Mouse (Mus musculus): Measurements from ENCODE around the gene Plvap. TPM values are rescaled to one million over a fixed set of nuclear protein-coding genes. Genes with fewer than 3 reads are reported as not detected.

Gene Plvap
- polyA plus RNA-seq, 1 experiment from 2014 or later = 59.4 TPM

DNA sequence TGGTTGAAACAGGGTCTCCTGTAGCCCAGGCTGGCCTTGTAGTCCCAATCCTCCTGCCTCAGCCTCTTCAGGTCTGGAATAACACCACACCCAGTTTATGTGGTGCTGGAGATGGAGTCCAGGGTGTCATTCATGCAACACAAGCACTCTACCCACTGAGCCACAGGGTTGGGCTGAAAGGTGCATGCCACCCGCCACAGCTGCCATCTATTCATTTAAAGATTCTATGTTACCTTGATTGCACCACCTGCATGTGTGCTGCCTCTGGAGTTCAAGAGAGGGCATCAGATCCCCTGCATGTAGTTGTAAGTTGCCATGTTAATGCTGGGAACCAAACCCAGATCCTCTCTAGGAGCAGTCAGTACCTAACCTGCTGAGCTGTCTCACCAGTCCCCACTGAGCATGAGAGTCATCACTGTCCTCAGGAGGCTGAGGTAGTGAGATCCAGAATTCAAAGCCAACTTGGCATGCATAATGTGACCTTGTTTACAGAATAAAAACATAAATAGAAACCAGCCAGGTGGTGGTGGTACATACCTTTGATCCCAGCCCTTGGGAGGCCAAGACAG is 14.4 kb downstream of the Plvap start:
- Histone ChIP-seq H3K4me3 (no peak overlapping the region), H3K27me3 (no peaks in the 10 kb centered on the region), H3K9ac (no peak overlapping the region), H3K36me3 (peaks cover 25% of the 10 kb centered on the region), H3K4me2 (replicated peaks) (no peak overlapping the region), H3K4me1 (peaks cover 34% of the 10 kb centered on the region), H3K9me3 (no peaks in the 10 kb centered on the region), H3K27ac (no peak overlapping the region)
- WGBS = 91% methylated on average over 1 of the region's 1 CpGs
- ATAC-seq (ENCODE audit: low FRiP score, low read depth) = no peak

DNA sequence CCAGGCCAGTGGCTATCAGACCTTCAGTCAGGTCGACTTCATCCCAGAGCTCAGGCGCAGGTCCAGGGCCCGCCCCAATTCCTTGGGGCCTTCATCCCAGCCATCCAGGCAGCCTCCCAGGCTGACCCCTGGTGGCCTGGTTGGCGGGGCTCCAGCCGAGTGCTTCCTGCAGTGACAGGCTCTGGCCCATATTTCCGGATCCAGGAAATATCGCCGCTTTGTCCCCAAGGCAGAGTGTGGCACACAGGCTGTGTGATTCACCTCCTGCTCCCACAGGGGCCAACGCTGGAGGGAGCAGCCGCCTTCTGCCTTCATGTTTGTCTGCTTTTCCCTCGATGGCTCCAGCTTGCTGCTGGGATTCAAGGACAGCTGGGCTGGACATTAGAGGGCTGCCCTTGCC is 15.1 kb downstream of the Plvap start:
- Histone ChIP-seq H3K4me2 (replicated peaks) (no peak overlapping the region), H3K9ac (0 out of 2 replicates have a peak overlapping the region, but pooled peaks have one; percentile 19), H3K9me3 (no peaks in the 10 kb centered on the region), H3K36me3 (peaks cover 32% of the 10 kb centered on the region), H3K4me3 (no peak overlapping the region), H3K4me1 (peaks cover 34% of the 10 kb centered on the region), H3K27me3 (no peaks in the 10 kb centered on the region), H3K27ac (no peak overlapping the region; the same call in 1 of the 2 replicates)
- no peak for ATAC-seq (ENCODE audit: low FRiP score, low read depth)
- 28% methylated on average over 11 of the region's 11 CpGs for WGBS

- Histone ChIP-seq H3K36me3 (peaks cover 39% of the 10 kb centered on the region), H3K4me2 (replicated peaks) (no peak overlapping the region), H3K27ac (peak overlapping the region; percentile 10; the same call in 1 of the 2 replicates), H3K4me3 (no peak overlapping the region), H3K4me1 (peaks cover 34% of the 10 kb centered on the region), H3K9me3 (no peaks in the 10 kb centered on the region), H3K9ac (no peak overlapping the region), H3K27me3 (no peaks in the 10 kb centered on the region)
- no peak for ATAC-seq (ENCODE audit: low FRiP score, low read depth)
- WGBS = 91% methylated on average over 5 of the region's 5 CpGs
These were observed 15.7 kb downstream of the Plvap start for GRCm38 (mm10) chr8:71495811-71496210.

- H3K4me1 ChIP-seq = peaks cover 34% of the 10 kb centered on the region
- peaks cover 47% of the 10 kb centered on the region for H3K36me3 ChIP-seq
- ATAC-seq (ENCODE audit: low FRiP score, low read depth) = peak; percentile 26
- no peaks in the 10 kb centered on the region for H3K27me3 ChIP-seq
- no peaks in the 10 kb centered on the region for H3K9me3 ChIP-seq
- no peak overlapping the region for H3K27ac ChIP-seq
- H3K4me3 ChIP-seq = no peak overlapping the region
- peak overlapping the region; percentile 41 for H3K4me2 ChIP-seq (replicated peaks)
- peak overlapping the region; percentile 39; the same call in 1 of the 2 replicates for H3K9ac ChIP-seq
- 23% methylated on average over 16 of the region's 16 CpGs for WGBS
These were observed 16.5 kb downstream of the Plvap start for GRCm38 (mm10) chr8:71495039-71495438.

DNA sequence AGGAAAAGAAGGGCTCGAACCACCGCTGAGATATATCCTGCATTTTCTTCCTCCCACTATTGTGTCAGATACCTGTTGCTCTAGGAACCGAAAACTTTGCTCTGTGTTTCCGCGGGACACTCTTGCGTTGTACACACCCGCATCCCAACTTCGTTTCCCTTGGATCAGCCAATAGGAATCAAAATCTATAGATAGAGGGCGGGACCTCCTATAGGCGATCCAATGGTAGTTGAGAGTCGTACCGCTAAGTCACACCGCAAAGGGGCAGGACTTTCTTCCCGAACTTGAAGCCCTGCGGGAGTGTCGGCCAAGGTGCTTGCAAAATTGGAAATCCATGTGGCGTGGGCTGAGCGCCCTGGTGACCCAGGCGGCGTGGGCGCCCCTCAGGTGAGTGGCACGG is 23.1 kb downstream of the Plvap start:
- under 1% methylated on average over 22 of the region's 22 CpGs for WGBS
- Histone ChIP-seq H3K4me2 (replicated peaks) (peak overlapping the region; percentile 100), H3K27ac (peak overlapping the region; percentile 88), H3K9me3 (no peaks in the 10 kb centered on the region), H3K36me3 (peaks cover 46% of the 10 kb centered on the region), H3K4me3 (peak overlapping the region; percentile 85), H3K4me1 (peaks cover 35% of the 10 kb centered on the region), H3K9ac (peak overlapping the region; percentile 91), H3K27me3 (no peaks in the 10 kb centered on the region)
- peak; percentile 87 for ATAC-seq (ENCODE audit: low FRiP score, low read depth)

DNA sequence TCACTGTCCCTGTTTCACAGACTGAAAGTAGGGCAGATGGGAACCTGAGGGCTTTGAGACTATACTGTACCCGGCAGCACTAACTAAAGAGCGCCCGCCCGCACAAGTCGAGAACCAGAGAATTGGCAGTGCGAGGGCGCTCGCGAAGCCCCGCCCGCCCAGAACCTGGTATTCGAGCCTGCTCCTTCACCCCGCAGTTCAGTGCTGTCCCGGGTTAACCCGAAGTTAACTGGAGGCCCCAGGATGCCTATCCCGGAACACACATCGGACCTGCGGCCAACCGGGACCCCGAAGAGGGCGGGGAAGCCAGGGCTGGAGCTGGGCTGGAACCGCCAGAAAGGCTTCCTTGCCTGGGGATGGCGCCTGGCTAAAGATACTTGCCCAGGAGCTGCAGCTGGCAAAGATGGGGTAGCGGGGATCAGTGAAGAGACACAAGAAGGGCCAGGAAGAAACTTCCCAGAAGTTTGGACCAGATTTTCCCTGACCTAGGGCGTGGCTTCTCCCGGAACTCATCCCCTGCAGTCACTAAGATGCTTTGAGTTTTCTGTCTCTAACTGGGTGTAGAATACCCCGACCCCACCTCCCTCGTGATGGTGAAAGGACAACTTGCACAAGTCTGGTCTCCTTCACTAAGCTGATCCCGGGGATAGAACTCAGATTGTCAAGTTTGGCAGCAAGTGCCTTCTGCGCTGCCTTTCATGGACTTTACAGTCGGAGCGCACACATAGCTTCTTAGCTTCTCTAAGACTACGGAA is 23.7 kb downstream of the Plvap start, which contains the start of gene Gtpbp3:
Gene Gtpbp3, plus strand, starts transcription at position 413 of the 755 bp plus-strand sequence.
- Histone ChIP-seq H3K9ac (peak within 1 kb of the TSS; percentile 91), H3K27me3 (no peaks in the 10 kb centered on the region), H3K4me1 (peaks cover 35% of the 10 kb centered on the region), H3K4me3 (peak within 1 kb of the TSS; percentile 85), H3K4me2 (replicated peaks) (peak within 1 kb of the TSS; percentile 100), H3K27ac (peak within 1 kb of the TSS; percentile 88), H3K9me3 (no peaks in the 10 kb centered on the region), H3K36me3 (peaks cover 46% of the 10 kb centered on the region)
- WGBS = under 1% methylated on average over 33 of the region's 33 CpGs
- ATAC-seq (ENCODE audit: low FRiP score, low read depth) = peak; percentile 39

GRCm38 (mm10) chr8:71486136-71486529 is 25.4 kb downstream of the Plvap start:
- H3K27me3 ChIP-seq = no peaks in the 10 kb centered on the region
- no peak for ATAC-seq (ENCODE audit: low FRiP score, low read depth)
- peaks cover 35% of the 10 kb centered on the region for H3K4me1 ChIP-seq
- WGBS = 22% methylated on average over 7 of the region's 7 CpGs
- peak overlapping the region; percentile 74 for H3K4me3 ChIP-seq
- H3K36me3 ChIP-seq = peaks cover 43% of the 10 kb centered on the region
- no peaks in the 10 kb centered on the region for H3K9me3 ChIP-seq
- H3K4me2 ChIP-seq (replicated peaks) = peak overlapping the region; percentile 93
- H3K9ac ChIP-seq = no peak overlapping the region
- no peak overlapping the region; the same call in 1 of the 2 replicates for H3K27ac ChIP-seq

DNA sequence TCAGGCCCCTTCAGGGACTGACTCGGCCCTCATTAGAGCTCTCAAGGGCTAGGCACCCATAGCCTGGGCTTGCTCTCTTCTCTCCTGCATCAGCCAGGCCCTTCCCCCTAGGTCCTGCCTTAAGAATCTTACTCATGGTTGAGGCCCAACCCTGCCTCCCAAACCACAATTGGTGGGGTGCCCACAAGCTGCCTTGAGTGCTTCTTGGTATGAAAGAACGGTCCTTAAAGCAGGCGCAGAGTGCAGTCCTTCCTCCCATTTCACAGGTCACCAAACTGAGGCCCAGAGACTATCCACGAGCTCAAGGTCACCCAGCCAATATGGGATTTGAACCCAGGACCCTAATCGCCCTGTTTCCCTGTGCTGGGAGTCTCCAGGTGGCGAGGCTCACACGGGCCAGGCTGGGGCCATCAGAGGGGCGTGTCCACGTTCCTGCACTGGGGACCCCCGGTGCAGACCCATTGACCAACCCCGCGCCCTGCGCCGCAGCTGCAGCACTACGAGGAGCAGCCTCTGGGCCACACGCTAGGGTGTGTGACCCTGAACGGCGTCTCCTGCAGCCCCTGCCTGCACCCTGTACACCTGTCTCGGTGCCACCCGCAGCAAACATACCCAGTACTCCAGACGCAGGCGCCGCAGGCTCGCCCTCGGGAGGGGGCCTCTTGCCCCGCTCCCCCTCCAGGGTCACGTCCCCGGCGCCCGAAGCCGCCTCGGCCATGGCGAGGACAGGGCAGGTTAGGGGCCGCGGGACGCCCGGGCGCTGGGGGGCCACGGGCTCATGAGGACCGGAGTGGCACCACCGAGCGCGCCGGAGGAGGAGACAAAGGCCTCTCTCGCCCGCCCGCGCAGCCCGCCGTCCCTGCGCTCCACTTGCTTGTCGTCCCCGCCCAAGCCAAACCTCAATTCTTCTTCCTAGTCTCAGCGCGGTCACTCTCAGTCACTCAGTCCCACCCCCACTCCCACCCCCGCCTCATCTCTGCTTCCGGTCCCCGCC is 26.1 kb downstream of the Plvap start, which contains the start of gene Ano8:
Gene Ano8, minus strand, starts transcription at position 822 of the 994 bp plus-strand sequence.
- Histone ChIP-seq H3K9ac (peak within 1 kb of the TSS; percentile 90), H3K27me3 (no peaks in the 10 kb centered on the region), H3K36me3 (peaks cover 43% of the 10 kb centered on the region), H3K27ac (peak within 1 kb of the TSS; percentile 61; the same call in 1 of the 2 replicates), H3K4me2 (replicated peaks) (peak within 1 kb of the TSS; percentile 93), H3K4me1 (peaks cover 35% of the 10 kb centered on the region), H3K4me3 (peak within 1 kb of the TSS; percentile 74), H3K9me3 (no peaks in the 10 kb centered on the region)
- ATAC-seq (ENCODE audit: low FRiP score, low read depth) = peak; percentile 68
- WGBS = 5% methylated on average over 54 of the region's 58 CpGs

GRCm38 (mm10) chr8:71484736-71485135 is 26.8 kb downstream of the Plvap start:
- no peak for ATAC-seq (ENCODE audit: low FRiP score, low read depth)
- Histone ChIP-seq H3K9ac (peak overlapping the region; percentile 90; the same call in 1 of the 2 replicates), H3K4me1 (peaks cover 32% of the 10 kb centered on the region), H3K4me2 (replicated peaks) (peak overlapping the region; percentile 93), H3K4me3 (peak overlapping the region; percentile 74), H3K36me3 (peaks cover 44% of the 10 kb centered on the region), H3K9me3 (no peaks in the 10 kb centered on the region), H3K27ac (no peak overlapping the region), H3K27me3 (no peaks in the 10 kb centered on the region)
- WGBS = 93% methylated on average over 19 of the region's 19 CpGs

- peak overlapping the region; percentile 93; the same call in 1 of the 2 replicates for H3K4me2 ChIP-seq (replicated peaks)
- WGBS = 42% methylated on average over 8 of the region's 8 CpGs
- H3K27ac ChIP-seq = no peak overlapping the region
- H3K4me1 ChIP-seq = peaks cover 24% of the 10 kb centered on the region
- peaks cover 52% of the 10 kb centered on the region for H3K36me3 ChIP-seq
- H3K27me3 ChIP-seq = no peaks in the 10 kb centered on the region
- no peak for ATAC-seq (ENCODE audit: low FRiP score, low read depth)
- no peak overlapping the region for H3K9ac ChIP-seq
- H3K9me3 ChIP-seq = no peaks in the 10 kb centered on the region
- H3K4me3 ChIP-seq = peak overlapping the region; percentile 5; the same call in 1 of the 2 replicates
These were observed 27.6 kb downstream of the Plvap start for GRCm38 (mm10) chr8:71483932-71484331.

DNA sequence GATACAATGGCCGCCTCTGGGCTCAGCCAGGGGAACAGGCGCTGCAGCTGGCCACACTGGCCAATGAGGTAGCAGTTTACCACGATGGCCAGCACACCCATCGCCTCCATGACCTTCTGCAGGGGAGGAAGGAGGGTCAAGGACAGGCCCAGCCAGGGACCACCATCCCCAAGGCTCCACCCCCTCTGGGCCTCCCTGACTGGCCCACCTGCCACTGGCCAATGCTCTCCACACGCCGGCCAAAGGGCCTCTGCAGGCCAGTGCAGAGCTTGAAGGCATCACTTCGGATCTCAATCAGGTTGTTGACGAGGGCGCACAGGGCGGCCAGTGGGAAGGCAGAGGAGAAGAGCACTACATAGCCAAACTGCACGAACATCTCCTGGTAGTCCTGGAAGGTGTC is 32.6 kb downstream of the Plvap start:
- Histone ChIP-seq H3K36me3 (peaks cover 64% of the 10 kb centered on the region), H3K27ac (no peak overlapping the region)

More for the DNA sequence above, 32.6 kb downstream of the Plvap start:
- Histone ChIP-seq H3K9ac (no peak overlapping the region), H3K27me3 (no peaks in the 10 kb centered on the region), H3K4me1 (peaks cover 20% of the 10 kb centered on the region), H3K4me2 (replicated peaks) (no peak overlapping the region), H3K4me3 (no peak overlapping the region), H3K9me3 (no peaks in the 10 kb centered on the region)
- 91% methylated on average over 11 of the region's 11 CpGs for WGBS
- no peak for ATAC-seq (ENCODE audit: low FRiP score, low read depth)

Data from limb, embryonic 13.5 days (tissue).